Mouse (Mus musculus) ES-Bruce4 (cell line): ENCODE data around the gene Plcl1.

Experiments
- CTCF ChIP-seq: IDR thresholded peaks from one replicate; pipeline ENCODE4 v1.8.1; 2011; ENCODE audit warnings: low read depth, low read length
- POLR2A ChIP-seq: IDR thresholded peaks from one replicate; pipeline ENCODE4 v1.8.1; 2011; ENCODE audit warnings: low read length; ENCODE audit not compliant: insufficient read depth

- no peak for TF ChIP-seq POLR2A
- TF ChIP-seq CTCF, result no peak
Measured at GRCm38 (mm10) chr1:55605450-55605849, 199.7 kb downstream of the Plcl1 start.
